Mouse (Mus musculus): ENCODE measurements around the gene Il33.

Gene Il33

DNA sequence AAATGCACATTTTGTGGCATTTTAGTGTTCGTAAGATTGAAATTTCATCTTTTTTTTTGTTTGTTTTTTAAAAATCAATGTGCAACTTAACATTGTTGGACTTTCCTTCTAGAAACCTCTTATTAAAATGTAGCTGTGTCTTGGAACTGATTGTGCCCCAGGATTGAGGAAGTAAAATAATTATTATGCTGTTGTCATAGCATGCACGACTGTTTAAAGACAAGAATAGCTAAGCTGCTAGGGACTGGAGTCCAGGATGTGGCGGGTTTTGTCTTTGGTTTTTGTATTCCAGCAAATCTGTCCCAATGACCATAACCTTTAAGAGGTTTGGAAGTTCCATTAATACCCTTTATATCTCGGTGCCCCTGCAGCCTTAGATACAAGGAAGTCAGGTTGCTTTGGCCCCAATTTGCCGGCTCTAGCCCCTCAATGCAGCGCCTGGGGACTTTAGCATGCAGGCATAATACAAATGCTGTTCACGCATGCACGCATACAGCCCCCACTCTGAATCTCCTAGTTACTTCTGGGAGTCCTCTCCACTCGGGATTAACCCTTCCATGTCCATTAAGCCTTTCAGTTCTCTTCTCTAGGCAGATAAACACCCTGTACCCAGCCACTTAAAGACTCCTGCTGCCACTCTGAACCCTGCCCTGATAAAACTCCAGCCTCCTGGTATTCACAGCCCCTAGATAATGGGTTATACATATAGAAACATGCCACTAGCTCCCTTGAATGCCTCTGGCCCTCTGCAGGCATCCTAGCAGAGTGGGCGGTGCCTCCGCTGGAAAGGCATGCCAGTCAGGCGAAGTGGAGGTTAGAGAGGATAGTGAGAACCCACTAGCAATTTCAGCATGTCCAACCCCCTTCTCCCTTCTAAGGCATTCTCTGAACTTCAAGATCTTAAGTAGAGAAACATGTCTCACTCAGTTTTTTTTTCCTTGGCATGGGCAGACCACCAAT is 75.8 kb downstream of the Il33 start:
- CTCF ChIA-PET: no interaction called here

DNA sequence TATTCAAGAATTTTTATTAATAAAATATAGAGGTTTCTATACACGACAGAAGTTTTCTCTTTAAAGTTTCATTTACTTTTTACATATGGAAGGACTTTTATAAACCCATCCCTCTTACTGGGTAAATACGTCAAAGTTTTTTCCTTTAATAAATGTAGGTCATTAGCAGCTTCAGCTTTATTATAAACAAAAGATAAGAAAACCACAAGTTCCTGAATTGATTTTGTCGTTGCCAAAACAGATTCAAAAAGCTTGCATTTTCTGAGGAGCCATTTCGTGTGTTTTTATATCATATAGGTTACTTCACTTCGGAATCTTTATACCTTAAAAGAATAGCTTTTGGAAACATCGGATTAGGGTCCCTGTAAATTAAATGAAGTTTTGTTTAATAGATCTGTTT is 76.6 kb downstream of the Il33 start:
- CTCF ChIA-PET: no interaction called here

DNA sequence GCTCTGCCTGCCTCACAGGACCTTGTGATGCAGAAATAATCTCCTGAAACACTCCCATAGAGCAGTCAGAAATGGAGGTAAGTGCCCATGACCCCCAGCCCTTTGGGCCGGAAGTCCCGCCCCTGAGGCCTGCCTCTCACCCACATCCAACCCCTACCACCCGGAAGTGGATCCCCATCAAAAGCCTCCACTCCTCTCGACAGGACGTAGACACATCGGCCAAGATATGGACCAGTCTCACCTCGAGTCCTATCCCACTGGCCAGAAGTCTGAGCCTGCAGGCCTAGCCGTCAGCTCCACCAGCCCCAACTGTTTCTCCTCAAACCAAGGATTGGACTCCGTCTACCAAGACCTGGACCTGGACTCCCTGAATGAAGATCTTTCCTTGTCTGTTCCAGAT is 78.7 kb downstream of the Il33 start, which contains the start of gene Trpd52l3:
Trpd52l3 (plus strand) TSS at position 170 of the 400 bp plus-strand sequence.
- CTCF ChIA-PET: interaction anchor here (0.6 kb wide), 1 partner anchor 55 kb away, joined by 3 read pairs; no protein-coding TSS in a partner anchor

DNA sequence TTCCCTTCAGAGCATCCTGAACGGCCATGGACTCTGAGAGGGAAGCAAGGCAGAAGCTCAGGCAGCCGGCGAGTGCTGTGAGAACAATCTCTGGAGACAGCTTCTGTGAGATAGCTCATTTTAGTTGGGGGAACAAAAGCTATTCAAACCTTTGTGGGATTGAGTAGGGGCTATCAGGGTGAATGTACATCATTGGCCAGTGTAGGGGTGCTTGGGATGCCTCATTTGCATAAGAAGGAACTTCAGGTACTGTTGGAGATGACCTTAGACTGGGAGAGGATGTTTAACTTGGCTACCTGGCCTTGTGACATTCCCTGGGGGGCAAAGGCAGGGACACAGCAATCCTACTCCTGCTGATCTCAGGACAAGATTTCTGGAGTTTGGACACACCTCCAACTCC is 81.5 kb downstream of the Il33 start:
- CTCF ChIA-PET: no interaction called here
